Mouse (Mus musculus): ENCODE measurements around the gene Gm2174. TPM values are rescaled to one million over a fixed set of nuclear protein-coding genes. Genes with fewer than 3 reads are reported as not detected.

Gene Gm2174
- total RNA-seq, 2 experiments from 2014 or later: not detected

DNA sequence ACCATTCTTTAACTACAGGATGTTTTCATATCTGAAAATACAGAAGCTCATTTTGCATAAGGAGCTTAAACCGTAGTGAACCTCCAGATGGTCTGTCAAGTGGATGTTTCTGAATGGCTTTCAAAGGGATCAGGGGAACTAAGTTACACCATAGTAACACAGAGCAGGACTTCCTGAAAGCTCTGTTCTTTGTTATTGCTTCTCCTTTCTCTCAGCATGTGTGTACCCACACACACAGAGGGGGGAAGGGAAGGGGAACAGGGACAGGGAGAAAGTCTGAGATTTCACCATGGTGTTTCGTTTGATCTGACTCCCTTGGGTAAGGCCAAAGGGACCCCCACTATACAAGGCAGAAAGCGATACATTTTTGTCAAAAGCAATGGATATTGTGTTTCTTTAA lies 34.1 kb downstream of the Gm2174 start:
- intact Hi-C loops (cut with DNase I): no loop called here
- no peak for DNase-seq (ENCODE audit: low spot score in 2 of 2)

- DNase-seq (ENCODE audit: low spot score in 2 of 2): peak; percentile 64 to 74
- intact Hi-C loops (cut with DNase I): loop anchor here (1.0 kb wide), 1 partner anchor 62 kb away; no protein-coding TSS in a partner anchor
Observed at GRCm38 (mm10) chrX:56489758-56490157, 42.0 kb downstream of the Gm2174 start.

GRCm38 (mm10) chrX:56497241-56497640 lies 49.5 kb downstream of the Gm2174 start:
- intact Hi-C loops (cut with DNase I): no loop called here
- DNase-seq (ENCODE audit: low spot score in 2 of 2): no peak

Other genes with a start within 250 kb of the Gm2174 start
- not detected for gene Gm773, start 235.1 kb upstream of the Gm2174 start, total RNA-seq (2021)
- gene Zfp449, start 101.6 kb upstream of the Gm2174 start, total RNA-seq (2021): 1 to 10 TPM; 3.3 to 4.1 TPM
- 10 to 100 TPM; 21.2 to 27.9 TPM for gene Smim10l2a, start 73.4 kb upstream of the Gm2174 start, total RNA-seq (2021)
- gene Ints6l, start 6.9 kb downstream of the Gm2174 start, total RNA-seq (2021): 10 to 100 TPM; 27.6 to 30.0 TPM
- not detected for gene Gm10477, start 76.8 kb downstream of the Gm2174 start, total RNA-seq (2021)
- not detected for gene Gm648, start 101.6 kb downstream of the Gm2174 start, total RNA-seq (2021)
- gene Mmgt1, start 150.1 kb downstream of the Gm2174 start, total RNA-seq (2021): 10 to 100 TPM; 29.0 TPM
- gene Slc9a6, start 161.8 kb downstream of the Gm2174 start, total RNA-seq (2021): 10 to 100 TPM; 90.7 to 92.3 TPM

Measured in left cerebral cortex, postnatal 25 days (tissue).